Mouse (Mus musculus): ENCODE results near the gene Rabgap1l. TPM values are rescaled to one million over a fixed set of nuclear protein-coding genes. Genes with fewer than 3 reads are reported as not detected.
"Not testable (repeated sequence)": the region's sequence is repeated elsewhere in the genome, so short reads cannot be mapped to it uniquely, and the experiment has no call there.

Rabgap1l gene
- polyA plus RNA-seq, 1 experiment from 2014 or later, result 31.4 TPM

- TF ChIP-seq EP300 (IDR thresholded peaks at IDR 0.05) (no peak), CTCF (IDR thresholded peaks at IDR 0.05) (peak; percentile 54)
- no peaks in the 10 kb centered on the region for H3K9me3 ChIP-seq (ENCODE audit: low read length)
- H3K4me2 ChIP-seq (replicated peaks; ENCODE audit: low read depth, low read length), result no peak overlapping the region
- H3K36me3 ChIP-seq (ENCODE audit: insufficient read depth, low read length), result no peaks in the 10 kb centered on the region
- H3K4me1 ChIP-seq (ENCODE audit: insufficient read depth, low read depth, low read length), result no peaks in the 10 kb centered on the region
- DNase-seq (ENCODE audit: low spot score) (peak; percentile 13), ATAC-seq (no peak)
- no peak overlapping the region for H3K4me3 ChIP-seq (ENCODE audit: low read depth, low read length)
- H3K27ac ChIP-seq (ENCODE audit: low read length), result no peak overlapping the region
- H3K9ac ChIP-seq (replicated peaks; ENCODE audit: low read depth), result no peak overlapping the region
- 23% methylated on average over 5 of the region's 5 CpGs for WGBS
- no peaks in the 10 kb centered on the region for H3K27me3 ChIP-seq (replicated peaks; ENCODE audit: insufficient read depth, low read length)
Measured at GRCm38 (mm10) chr1:160410822-160411221, 382.2 kb downstream of the Rabgap1l start.

GRCm38 (mm10) chr1:160409689-160410088 lies 383.3 kb downstream of the Rabgap1l start:
- H3K4me3 ChIP-seq (ENCODE audit: low read depth, low read length); H3K9me3 ChIP-seq (ENCODE audit: low read length); H3K36me3 ChIP-seq (ENCODE audit: insufficient read depth, low read length); H3K9ac ChIP-seq (replicated peaks; ENCODE audit: low read depth); DNase-seq (ENCODE audit: low spot score); H3K27me3 ChIP-seq (replicated peaks; ENCODE audit: insufficient read depth, low read length); H3K27ac ChIP-seq (ENCODE audit: low read length); ATAC-seq; H3K4me2 ChIP-seq (replicated peaks; ENCODE audit: low read depth, low read length); H3K4me1 ChIP-seq (ENCODE audit: insufficient read depth, low read depth, low read length): not testable (repeated sequence)
- 96% methylated on average over 4 of the region's 4 CpGs for WGBS

- no peak overlapping the region for H3K4me3 ChIP-seq (ENCODE audit: low read depth, low read length)
- no peak for TF ChIP-seq CTCF (IDR thresholded peaks at IDR 0.05)
- TF ChIP-seq EP300 (IDR thresholded peaks at IDR 0.05), result no peak
- no peaks in the 10 kb centered on the region for H3K4me1 ChIP-seq (ENCODE audit: insufficient read depth, low read depth, low read length)
- no peak for ATAC-seq
- no peaks in the 10 kb centered on the region for H3K27me3 ChIP-seq (replicated peaks; ENCODE audit: insufficient read depth, low read length)
- no peak overlapping the region for H3K27ac ChIP-seq (ENCODE audit: low read length)
- no peak for DNase-seq (ENCODE audit: low spot score)
- H3K9me3 ChIP-seq (ENCODE audit: low read length), result no peaks in the 10 kb centered on the region
- 60% methylated on average over 1 of the region's 1 CpGs for WGBS
- H3K9ac ChIP-seq (replicated peaks; ENCODE audit: low read depth), result no peak overlapping the region
- H3K4me2 ChIP-seq (replicated peaks; ENCODE audit: low read depth, low read length), result no peak overlapping the region
- no peaks in the 10 kb centered on the region for H3K36me3 ChIP-seq (ENCODE audit: insufficient read depth, low read length)
Measured at GRCm38 (mm10) chr1:160409123-160409522, 383.9 kb downstream of the Rabgap1l start.

GRCm38 (mm10) chr1:160408302-160408897 lies 384.6 kb downstream of the Rabgap1l start:
- DNase-seq (ENCODE audit: low spot score) (no peak), ATAC-seq (no peak)
- 36% methylated on average over 4 of the region's 4 CpGs for WGBS
- Histone ChIP-seq H3K9me3 (ENCODE audit: low read length) (no peaks in the 10 kb centered on the region), H3K4me3 (ENCODE audit: low read depth, low read length) (no peak overlapping the region), H3K27ac (ENCODE audit: low read length) (no peak overlapping the region), H3K4me1 (ENCODE audit: insufficient read depth, low read depth, low read length) (no peaks in the 10 kb centered on the region), H3K27me3 (replicated peaks; ENCODE audit: insufficient read depth, low read length) (no peaks in the 10 kb centered on the region), H3K36me3 (ENCODE audit: insufficient read depth, low read length) (no peaks in the 10 kb centered on the region), H3K9ac (replicated peaks; ENCODE audit: low read depth) (no peak overlapping the region), H3K4me2 (replicated peaks; ENCODE audit: low read depth, low read length) (no peak overlapping the region)
- TF ChIP-seq CTCF (IDR thresholded peaks at IDR 0.05) (peak; percentile 16; the same call in 1 of the 2 replicates), EP300 (IDR thresholded peaks at IDR 0.05) (no peak)

- Histone ChIP-seq H3K4me2 (replicated peaks; ENCODE audit: low read depth, low read length) (no peak overlapping the region), H3K9me3 (ENCODE audit: low read length) (no peaks in the 10 kb centered on the region), H3K4me1 (ENCODE audit: insufficient read depth, low read depth, low read length) (no peaks in the 10 kb centered on the region), H3K27me3 (replicated peaks; ENCODE audit: insufficient read depth, low read length) (no peaks in the 10 kb centered on the region), H3K27ac (ENCODE audit: low read length) (no peak overlapping the region), H3K4me3 (ENCODE audit: low read depth, low read length) (no peak overlapping the region), H3K9ac (replicated peaks; ENCODE audit: low read depth) (no peak overlapping the region), H3K36me3 (ENCODE audit: insufficient read depth, low read length) (no peaks in the 10 kb centered on the region)
- peak; percentile 76 for TF ChIP-seq CTCF (IDR thresholded peaks at IDR 0.05)
- no peak for TF ChIP-seq EP300 (IDR thresholded peaks at IDR 0.05)
- DNase-seq (ENCODE audit: low spot score) (peak; percentile 53), ATAC-seq (no peak)
Measured at GRCm38 (mm10) chr1:160399428-160399827, 393.6 kb downstream of the Rabgap1l start.

GRCm38 (mm10) chr1:160397037-160397436 lies 396.0 kb downstream of the Rabgap1l start:
- WGBS, result 42% methylated on average over 2 of the region's 2 CpGs
- Histone ChIP-seq H3K4me1 (ENCODE audit: insufficient read depth, low read depth, low read length) (no peaks in the 10 kb centered on the region), H3K36me3 (ENCODE audit: insufficient read depth, low read length) (no peaks in the 10 kb centered on the region), H3K9me3 (ENCODE audit: low read length) (no peaks in the 10 kb centered on the region), H3K27me3 (replicated peaks; ENCODE audit: insufficient read depth, low read length) (no peaks in the 10 kb centered on the region), H3K4me3 (ENCODE audit: low read depth, low read length) (no peak overlapping the region), H3K27ac (ENCODE audit: low read length) (no peak overlapping the region), H3K4me2 (replicated peaks; ENCODE audit: low read depth, low read length) (no peak overlapping the region), H3K9ac (replicated peaks; ENCODE audit: low read depth) (no peak overlapping the region)
- TF ChIP-seq EP300 (IDR thresholded peaks at IDR 0.05), result no peak
- TF ChIP-seq CTCF (IDR thresholded peaks at IDR 0.05), result no peak
- no peak for ATAC-seq
- DNase-seq (ENCODE audit: low spot score), result no peak

GRCm38 (mm10) chr1:160387446-160387845 lies 405.6 kb downstream of the Rabgap1l start:
- no peak for ATAC-seq

More at GRCm38 (mm10) chr1:160387446-160387845, 405.6 kb downstream of the Rabgap1l start:
- Histone ChIP-seq H3K4me1 (ENCODE audit: insufficient read depth, low read depth, low read length) (no peaks in the 10 kb centered on the region), H3K27me3 (replicated peaks; ENCODE audit: insufficient read depth, low read length) (no peaks in the 10 kb centered on the region), H3K9ac (replicated peaks; ENCODE audit: low read depth) (no peak overlapping the region), H3K4me3 (ENCODE audit: low read depth, low read length) (no peak overlapping the region), H3K27ac (ENCODE audit: low read length) (no peak overlapping the region), H3K36me3 (ENCODE audit: insufficient read depth, low read length) (no peaks in the 10 kb centered on the region), H3K9me3 (ENCODE audit: low read length) (no peaks in the 10 kb centered on the region), H3K4me2 (replicated peaks; ENCODE audit: low read depth, low read length) (no peak overlapping the region)
- TF ChIP-seq CTCF (IDR thresholded peaks at IDR 0.05), result no peak
- no peak for TF ChIP-seq EP300 (IDR thresholded peaks at IDR 0.05)
- 55% methylated on average over 2 of the region's 2 CpGs for WGBS
- no peak for DNase-seq (ENCODE audit: low spot score)
